Comparison of ENCODE assay signal across 25 mouse cellular contexts in genomic region chr15:103053210-103053609, GRCm38 (mm10). TPM values are rescaled to one million over a fixed set of nuclear protein-coding genes. Genes with fewer than 3 reads are reported as not detected.
"Had no signal": no experiment of that assay in that cellular context is flagged by ENCODE, and none has a peak within 500 bp of the region (broad histone marks: within the 10 kb centered on the region; RNA-seq: fewer than 3 reads in every experiment).

No protein-coding gene starts in this region.

- H3K27ac ChIP-seq: liver, embryonic 15.5 days; lung, embryonic 15.5 days; macrophage; neural tube, embryonic 12.5 days; neural tube, embryonic 15.5 days; stomach, embryonic 15.5 days; stomach, postnatal 0 days had no signal

- DNase-seq: liver, postnatal 0 days; lung, adult 2 months; lung, postnatal 14 days; lung, postnatal 36 days; midbrain, embryonic 14.5 days; retina, postnatal 1 day; right cerebral cortex, adult 18-20 months; right cerebral cortex, postnatal 14 days; thymus, adult 2 months; thymus, postnatal 25 days; thymus, postnatal 4 days had no signal

- H3K4me1 ChIP-seq: liver, embryonic 15.5 days; lung, embryonic 15.5 days; megakaryocyte, embryonic 14.5 days had no signal

- H3K9me3 ChIP-seq: liver, embryonic 15.5 days; lung, embryonic 15.5 days; megakaryocyte, embryonic 14.5 days; neural tube, embryonic 12.5 days; neural tube, embryonic 15.5 days; stomach, embryonic 15.5 days had no signal

- H3K36me3 ChIP-seq: liver, embryonic 15.5 days; lung, embryonic 15.5 days; neural tube, embryonic 12.5 days; neural tube, embryonic 15.5 days; stomach, embryonic 15.5 days had no signal

- H3K27me3 ChIP-seq: neural tube, embryonic 12.5 days; neural tube, embryonic 15.5 days had no signal

- H3K4me2 ChIP-seq: liver, embryonic 15.5 days; lung, embryonic 15.5 days; midbrain, embryonic 11.5 days; neural tube, embryonic 12.5 days; neural tube, embryonic 15.5 days; stomach, embryonic 15.5 days had no signal

- H3K9ac ChIP-seq: liver, embryonic 15.5 days; liver, postnatal 0 days; lung, embryonic 15.5 days; neural tube, embryonic 12.5 days; neural tube, embryonic 15.5 days; stomach, embryonic 15.5 days had no signal

- H3K4me3 ChIP-seq: liver, embryonic 15.5 days; lung, embryonic 15.5 days; megakaryocyte, embryonic 14.5 days; myocyte; neural tube, embryonic 12.5 days; neural tube, embryonic 15.5 days; stomach, embryonic 15.5 days had no signal

- ATAC-seq: liver, postnatal 0 days; lung, postnatal 0 days; midbrain, embryonic 16.5 days had no signal

RNA-seq across cellular contexts. Expression of gene Hoxc4, which starts 34.5 kb away (rescaled TPM):
- total RNA-seq: megakaryocyte progenitor cell, adult 5-6 weeks had no signal
- polyA plus RNA-seq: macrophage; midbrain, embryonic 11.5 days; midbrain, embryonic 14.5 days; midbrain, embryonic 16.5 days had no signal

RNA-seq across cellular contexts. Expression of gene Hoxc6, which starts 55.2 kb away (rescaled TPM):
- total RNA-seq: megakaryocyte progenitor cell, adult 5-6 weeks had no signal
- polyA plus RNA-seq: liver, postnatal 0 days; lung, postnatal 0 days; macrophage; midbrain, embryonic 11.5 days; midbrain, embryonic 14.5 days; midbrain, embryonic 16.5 days; spleen, adult 2 months had no signal
